Mouse (Mus musculus) midbrain, embryonic 14.5 days (tissue): ENCODE data around the gene Adcy9. TPM values are rescaled to one million over a fixed set of nuclear protein-coding genes. Genes with fewer than 3 reads are reported as not detected.

Experiments
- polyA plus RNA-seq: library from polyadenylated mRNA; unstranded; fragments of >200 nt; fragmentation: Nextera tagmentation; extraction: Ambion mirVana; gene quantifications from 2 replicates; pipeline ENCODE4 v1.2.1, GENCODE M21; 2014

Gene Adcy9
- polyA plus RNA-seq, 1 experiment from 2014 or later, result 5.3 TPM

Other genes starting within 250 kb of the Adcy9 start
- 46.8 and 48.7 TPM in 2 replicates for gene Crebbp, start 206.5 kb downstream of the Adcy9 start, polyA plus RNA-seq
- gene Srl, start 121.3 kb upstream of the Adcy9 start, polyA plus RNA-seq, result 17.6 and 25.7 TPM in 2 replicates
- 7.2 and 8.9 TPM in 2 replicates for gene Tfap4, start 139.4 kb upstream of the Adcy9 start, polyA plus RNA-seq
- gene Glis2, start 174.2 kb upstream of the Adcy9 start, polyA plus RNA-seq, result 13.2 and 13.4 TPM in 2 replicates
- 171 and 207 TPM in 2 replicates for gene Pam16, start 204.5 kb upstream of the Adcy9 start, polyA plus RNA-seq
- gene Vasn, start 219.4 kb upstream of the Adcy9 start, polyA plus RNA-seq, result 3.4 and 3.9 TPM in 2 replicates
- 44.8 and 55.0 TPM in 2 replicates for gene Dnaja3, start 219.5 kb upstream of the Adcy9 start, polyA plus RNA-seq